Mouse (Mus musculus) liver, embryonic 14.5 days (tissue): ENCODE data around the gene Hmcn1. TPM values are rescaled to one million over a fixed set of nuclear protein-coding genes. Genes with fewer than 3 reads are reported as not detected.

Experiments
- ATAC-seq: fragments of 200-750 bp; cut with Nextera tagmentation; 2 replicates; pipeline ENCODE4 v1.8.0; 2017; ENCODE audit warnings: moderate number of reproducible peaks, mild to moderate bottlenecking, moderate library complexity; ENCODE audit not compliant: insufficient read depth
- DNase-seq, 3 experiments: peaks; one replicate each; pipeline ENCODE4 v3.0.0-alpha.2; 2012 to 2013; ENCODE audit warnings: low read depth in 3 of 3, low spot score in 3 of 3
- H3K27ac ChIP-seq: fragments of 300-500 bp; sonication (generic); 2 replicates; pipeline ENCODE4 v1.5.1; 2014; ENCODE audit warnings: moderate library complexity, mild to moderate bottlenecking, control low read depth, inconsistent platforms
- H3K27me3 ChIP-seq: fragments of 300-500 bp; sonication (generic); 2 replicates; pipeline ENCODE4 v1.6.1; 2014; ENCODE audit warnings: mild to moderate bottlenecking, low read length, moderate library complexity; ENCODE audit not compliant: control insufficient read depth, insufficient read depth
- H3K36me3 ChIP-seq: fragments of 300-500 bp; sonication (generic); replicated peaks from 2 replicates; pipeline ENCODE4 v1.6.1; 2014; ENCODE audit warnings: low read depth; ENCODE audit not compliant: control insufficient read depth, insufficient read depth
- H3K4me1 ChIP-seq, 2 experiments: fragments of 200-500 bp in 1 of 2; fragments of 300-500 bp in 1 of 2; sonication (generic) in 1 of 2; replicated peaks; 2 replicates each; pipeline ENCODE4 v1.6.1; 2012 to 2014; ENCODE audit warnings: antibody characterized with exemption in 1 of 2, inconsistent platforms in 1 of 2, low read length in 1 of 2; ENCODE audit not compliant: control insufficient read depth in 2 of 2, insufficient read depth in 2 of 2
- H3K4me2 ChIP-seq: fragments of 300-500 bp; sonication (generic); 2 replicates; pipeline ENCODE4 v1.6.1; 2014; ENCODE audit warnings: low read depth, mild to moderate bottlenecking, control low read depth, moderate library complexity
- H3K4me3 ChIP-seq, 2 experiments: fragments of 200-500 bp in 1 of 2; fragments of 300-500 bp in 1 of 2; sonication (generic) in 1 of 2; 2 replicates each; pipeline ENCODE4 v1.5.1; 2012 to 2014; ENCODE audit warnings: low read depth in 2 of 2, low read length in 2 of 2, mild to moderate bottlenecking in 2 of 2, control low read depth in 1 of 2, inconsistent platforms in 1 of 2, moderate library complexity in 1 of 2; ENCODE audit not compliant: insufficient read depth in 1 of 2
- H3K9ac ChIP-seq: fragments of 300-500 bp; sonication (generic); replicated peaks from 2 replicates; pipeline ENCODE4 v1.6.1; 2014; ENCODE audit warnings: mild to moderate bottlenecking, control low read depth, moderate library complexity
- H3K9me3 ChIP-seq: fragments of 300-500 bp; sonication (generic); 2 replicates; pipeline ENCODE4 v1.6.1; 2016; ENCODE audit warnings: low read length, mixed read lengths; ENCODE audit not compliant: control insufficient read depth
- CTCF ChIP-seq: IDR thresholded peaks from 2 replicates; pipeline ENCODE4 v1.5.1; 2016; ENCODE audit warnings: antibody characterized with exemption, low read depth, control low read depth
- EP300 ChIP-seq: IDR thresholded peaks from 2 replicates; pipeline ENCODE4 v1.6.1; 2016; ENCODE audit warnings: antibody characterized with exemption, low read depth
- WGBS: fragments of 180-500 bp; shearing (Covaris S2); extraction: QIAGEN DNeasy Blood & Tissue Kit; methylation state at CpG from one replicate; pipeline ENCODE4 v1.1.7; 2014; ENCODE audit not compliant: insufficient replicate concordance; 5-methylcytosine and 5-hydroxymethylcytosine counted together
- polyA plus RNA-seq, 2 experiments: library from polyadenylated mRNA; depleted of rRNA in 1 of 2; stranded (reverse) in 1 of 2; unstranded in 1 of 2; fragments of >200 nt; fragmentation: Nextera tagmentation in 1 of 2; extraction: Ambion mirVana in 1 of 2; gene quantifications; 2 replicates each; pipeline versions ENCODE4 v1.2.1 to v1.2.3; 2012 to 2014

Hmcn1 gene
- polyA plus RNA-seq, 2 experiments = 2.3 to 3.3 TPM

- 21% methylated on average over 6 of the region's 6 CpGs for WGBS
Measured at GRCm38 (mm10) chr1:151009115-151009797, 16.0 kb upstream of the Hmcn1 start.

GRCm38 (mm10) chr1:151007747-151008146 lies 14.5 kb upstream of the Hmcn1 start:
- Histone ChIP-seq H3K27me3 (no peaks in the 10 kb centered on the region), H3K9me3 (no peaks in the 10 kb centered on the region), H3K4me3 (no peak overlapping the region), H3K9ac (no peak overlapping the region), H3K36me3 (no peaks in the 10 kb centered on the region), H3K27ac (no peak overlapping the region), H3K4me2 (no peak overlapping the region), H3K4me1 (no peaks in the 10 kb centered on the region)
- 59% methylated on average over 4 of the region's 4 CpGs for WGBS
- ATAC-seq = no peak
- no peak for TF ChIP-seq EP300
- TF ChIP-seq CTCF = no peak
- no peak for DNase-seq

More at GRCm38 (mm10) chr1:151009115-151009797, 16.0 kb upstream of the Hmcn1 start:
- TF ChIP-seq CTCF (peak; percentile 76), EP300 (no peak)
- H3K9ac ChIP-seq = no peak overlapping the region
- no peaks in the 10 kb centered on the region for H3K4me1 ChIP-seq
- no peak for ATAC-seq
- no peak overlapping the region for H3K4me3 ChIP-seq
- no peaks in the 10 kb centered on the region for H3K9me3 ChIP-seq
- no peak overlapping the region for H3K27ac ChIP-seq
- no peak overlapping the region for H3K4me2 ChIP-seq
- peak; percentile 24 to 41 (median 28) for DNase-seq
- no peaks in the 10 kb centered on the region for H3K36me3 ChIP-seq
- H3K27me3 ChIP-seq = no peaks in the 10 kb centered on the region

- 65% methylated on average over 5 of the region's 5 CpGs for WGBS
- DNase-seq = no peak
- no peaks in the 10 kb centered on the region for H3K36me3 ChIP-seq
- H3K9ac ChIP-seq = no peak overlapping the region
- H3K27ac ChIP-seq = no peak overlapping the region
- TF ChIP-seq EP300 = no peak
- no peak for TF ChIP-seq CTCF
- H3K9me3 ChIP-seq = no peaks in the 10 kb centered on the region
- H3K27me3 ChIP-seq = no peaks in the 10 kb centered on the region
- H3K4me3 ChIP-seq = no peak overlapping the region
- no peak for ATAC-seq
- H3K4me2 ChIP-seq = no peak overlapping the region
- H3K4me1 ChIP-seq = 0 out of 4 replicates have a peak, but pooled peaks cover 0 to 2% of the 10 kb centered on the region in 2 experiments
Measured at GRCm38 (mm10) chr1:151004007-151004406, 10.8 kb upstream of the Hmcn1 start.

GRCm38 (mm10) chr1:151001868-151002428 lies 8.7 kb upstream of the Hmcn1 start:
- no peak overlapping the region for H3K27ac ChIP-seq
- H3K27me3 ChIP-seq = no peaks in the 10 kb centered on the region
- 33% methylated on average over 8 of the region's 8 CpGs for WGBS
- TF ChIP-seq EP300 = no peak
- no peak for TF ChIP-seq CTCF
- H3K36me3 ChIP-seq = no peaks in the 10 kb centered on the region
- no peak overlapping the region for H3K9ac ChIP-seq
- H3K4me1 ChIP-seq = 0 out of 4 replicates have a peak, but pooled peaks cover 0 to 2% of the 10 kb centered on the region in 2 experiments
- ATAC-seq (no peak), DNase-seq (no peak)
- no peak overlapping the region for H3K4me3 ChIP-seq
- no peaks in the 10 kb centered on the region for H3K9me3 ChIP-seq
- no peak overlapping the region for H3K4me2 ChIP-seq

- H3K4me2 ChIP-seq = no peak overlapping the region
- no peaks in the 10 kb centered on the region for H3K27me3 ChIP-seq
- no peaks in the 10 kb centered on the region for H3K36me3 ChIP-seq
- 67% methylated on average over 13 of the region's 13 CpGs for WGBS
- no peaks in the 10 kb centered on the region for H3K9me3 ChIP-seq
- DNase-seq (no peak), ATAC-seq (no peak)
- no peak overlapping the region for H3K9ac ChIP-seq
- no peak overlapping the region for H3K4me3 ChIP-seq
- no peak overlapping the region for H3K27ac ChIP-seq
- 0 out of 4 replicates have a peak, but pooled peaks cover 0 to 2% of the 10 kb centered on the region in 2 experiments for H3K4me1 ChIP-seq
- TF ChIP-seq CTCF (no peak), EP300 (no peak)
Measured at GRCm38 (mm10) chr1:151000714-151001113, 7.5 kb upstream of the Hmcn1 start.
